Mouse (Mus musculus): ENCODE results near the gene Mpzl3. TPM values are rescaled to one million over a fixed set of nuclear protein-coding genes. Genes with fewer than 3 reads are reported as not detected.

Gene Mpzl3
- total RNA-seq, 4 experiments from 2014 or later, result 3.4 to 5.4 (median 3.7) TPM

GRCm38 (mm10) chr9:45042947-45043346 lies 12.0 kb upstream of the Mpzl3 start:
- DNase-seq (ENCODE audit: low spot score in 2 of 2), result no peak

- no peak for DNase-seq (ENCODE audit: low spot score in 2 of 2)
Observed at GRCm38 (mm10) chr9:45046973-45047372, 8.0 kb upstream of the Mpzl3 start.

GRCm38 (mm10) chr9:45048511-45048910 lies 6.5 kb upstream of the Mpzl3 start:
- DNase-seq (ENCODE audit: low spot score in 2 of 2), result no peak

GRCm38 (mm10) chr9:45049731-45050130 lies 5.3 kb upstream of the Mpzl3 start:
- DNase-seq (ENCODE audit: low spot score in 2 of 2), result no peak

GRCm38 (mm10) chr9:45050301-45050700 lies 4.7 kb upstream of the Mpzl3 start:
- no peak for DNase-seq (ENCODE audit: low spot score in 2 of 2)

- DNase-seq (ENCODE audit: low spot score in 2 of 2), result no peak
Observed at GRCm38 (mm10) chr9:45058304-45058940, 3.4 kb downstream of the Mpzl3 start.

- DNase-seq (ENCODE audit: low spot score in 2 of 2), result no peak
Observed at GRCm38 (mm10) chr9:45060151-45060550, 5.2 kb downstream of the Mpzl3 start.

- no peak for DNase-seq (ENCODE audit: low spot score in 2 of 2)
Observed at GRCm38 (mm10) chr9:45062677-45063076, 7.7 kb downstream of the Mpzl3 start.

GRCm38 (mm10) chr9:45064421-45064820 lies 9.4 kb downstream of the Mpzl3 start:
- DNase-seq (ENCODE audit: low spot score in 2 of 2), result no peak

- DNase-seq (ENCODE audit: low spot score in 2 of 2), result no peak
Observed at GRCm38 (mm10) chr9:45066735-45067134, 11.7 kb downstream of the Mpzl3 start.

GRCm38 (mm10) chr9:45071800-45072199 lies 16.8 kb downstream of the Mpzl3 start:
- no peak for DNase-seq (ENCODE audit: low spot score in 2 of 2)

GRCm38 (mm10) chr9:45077859-45078258 lies 22.9 kb downstream of the Mpzl3 start:
- DNase-seq (ENCODE audit: low spot score in 2 of 2), result no peak

- no peak for DNase-seq (ENCODE audit: low spot score in 2 of 2)
Observed at GRCm38 (mm10) chr9:45079011-45079410, 24.0 kb downstream of the Mpzl3 start, which contains the start of gene Jaml. TSS of gene Jaml (plus strand) at chr9:45079183.

- DNase-seq (ENCODE audit: low spot score in 2 of 2), result no peak
Observed at GRCm38 (mm10) chr9:45083132-45083531, 28.1 kb downstream of the Mpzl3 start.

GRCm38 (mm10) chr9:45084556-45084955 lies 29.6 kb downstream of the Mpzl3 start:
- no peak for DNase-seq (ENCODE audit: low spot score in 2 of 2)

- no peak for DNase-seq (ENCODE audit: low spot score in 2 of 2)
Observed at GRCm38 (mm10) chr9:45085741-45086690, 31.0 kb downstream of the Mpzl3 start.

- DNase-seq (ENCODE audit: low spot score in 2 of 2), result no peak
Observed at GRCm38 (mm10) chr9:45088040-45088439, 33.1 kb downstream of the Mpzl3 start.

GRCm38 (mm10) chr9:45090811-45091210 lies 35.8 kb downstream of the Mpzl3 start:
- no peak for DNase-seq (ENCODE audit: low spot score in 2 of 2)

GRCm38 (mm10) chr9:45092641-45093040 lies 37.7 kb downstream of the Mpzl3 start:
- no peak for DNase-seq (ENCODE audit: low spot score in 2 of 2)

- no peak for DNase-seq (ENCODE audit: low spot score in 2 of 2)
Observed at GRCm38 (mm10) chr9:45095149-45095937, 40.4 kb downstream of the Mpzl3 start.

- no peak for DNase-seq (ENCODE audit: low spot score in 2 of 2)
Observed at GRCm38 (mm10) chr9:45097877-45098276, 42.9 kb downstream of the Mpzl3 start.

GRCm38 (mm10) chr9:45098426-45098825 lies 43.4 kb downstream of the Mpzl3 start:
- no peak for DNase-seq (ENCODE audit: low spot score in 2 of 2)

Measured in layer of hippocampus, adult 8-10 months (tissue).